In the genomic region with DNA sequence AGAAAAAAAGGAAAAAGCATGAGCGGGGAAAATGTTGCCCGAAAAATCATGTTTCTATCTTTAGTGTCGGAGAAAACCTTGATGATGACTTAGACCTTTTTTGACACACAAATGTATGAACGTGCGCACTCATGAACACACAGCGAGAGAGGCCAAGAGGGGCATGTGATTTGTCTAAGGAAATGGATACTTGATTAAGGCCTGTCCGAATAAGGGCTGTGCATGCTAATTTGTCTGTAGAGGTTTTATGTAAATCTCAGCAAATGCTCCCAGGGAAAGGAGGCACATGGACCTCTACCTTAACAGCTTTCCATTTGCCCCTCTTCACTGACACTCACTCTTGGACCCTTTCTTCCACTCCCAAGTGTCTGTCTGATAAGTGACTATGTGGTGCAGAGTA, we compare ENCODE assay signal across 18 mouse cellular contexts.
A peak's percentile ranks its signal among the peaks of the same experiment; 100 is the strongest.
DNase-seq lines count a peak whose midpoint lies in the region; ATAC-seq and TF ChIP-seq lines count a peak whose summit lies in the region.
"Had no signal": no experiment of that assay in that cellular context is flagged by ENCODE, and none has a peak within 500 bp of the region (broad histone marks: within the 10 kb centered on the region; RNA-seq: fewer than 3 reads in every experiment).

No protein-coding gene starts in this region.

- 73% methylated on average over 7 of the region's 7 CpGs for WGBS in forebrain, embryonic 10.5 days
- WGBS in forebrain, embryonic 14.5 days = 53% methylated on average over 7 of the region's 7 CpGs
- WGBS in neural tube, embryonic 11.5 days = 82% methylated on average over 7 of the region's 7 CpGs
- WGBS in midbrain, embryonic 11.5 days = 53% methylated on average over 7 of the region's 7 CpGs
- WGBS in neural tube, embryonic 15.5 days = 64% methylated on average over 7 of the region's 7 CpGs
- WGBS in kidney, adult 2 months = 89% methylated on average over 7 of the region's 7 CpGs

- ATAC-seq in forebrain, embryonic 14.5 days = no peak
- ATAC-seq in neural tube, embryonic 11.5 days (ENCODE audit: insufficient read depth, low FRiP score, low TSS enrichment) = no peak
- ATAC-seq in midbrain, embryonic 11.5 days (ENCODE audit: low FRiP score) = no peak
- ATAC-seq in neural tube, embryonic 15.5 days (ENCODE audit: low FRiP score) = no peak
- ATAC-seq: intestine, embryonic 16.5 days had no signal

- no peak overlapping the region for H3K9ac ChIP-seq in forebrain, embryonic 14.5 days (ENCODE audit: low read length)
- no peak overlapping the region for H3K9ac ChIP-seq in neural tube, embryonic 11.5 days (ENCODE audit: low read length)
- peak overlapping the region; percentile 24; the same call in 1 of the 2 replicates for H3K9ac ChIP-seq in midbrain, embryonic 11.5 days (ENCODE audit: low read length)
- H3K9ac ChIP-seq in neural tube, embryonic 15.5 days (replicated peaks) = no peak overlapping the region
- H3K9ac ChIP-seq: limb, embryonic 15.5 days had no signal

- H3K4me1 ChIP-seq in forebrain, embryonic 10.5 days = peaks cover 54% of the 10 kb centered on the region
- peaks cover 31% of the 10 kb centered on the region for H3K4me1 ChIP-seq in forebrain, embryonic 14.5 days (ENCODE audit: control insufficient read depth, insufficient read depth, low read length)
- H3K4me1 ChIP-seq in neural tube, embryonic 11.5 days (ENCODE audit: control insufficient read depth, insufficient read depth, low read length) = peaks cover 14% of the 10 kb centered on the region; the same call in 1 of the 2 replicates
- peaks cover 31% of the 10 kb centered on the region for H3K4me1 ChIP-seq in midbrain, embryonic 11.5 days (ENCODE audit: control insufficient read depth, insufficient read depth, low read length)
- peaks cover 17% of the 10 kb centered on the region; the same call in 1 of the 2 replicates for H3K4me1 ChIP-seq in neural tube, embryonic 15.5 days
- H3K4me1 ChIP-seq in kidney, adult 2 months (ENCODE audit: control insufficient read depth, insufficient read depth, low read length) = no peaks in the 10 kb centered on the region
- H3K4me1 ChIP-seq: megakaryocyte, embryonic 14.5 days had no signal

- H3K9me3 ChIP-seq in forebrain, embryonic 10.5 days = peaks cover 13% of the 10 kb centered on the region; the same call in 1 of the 2 replicates
- 0 out of 2 replicates have a peak, but pooled peaks cover 4% of the 10 kb centered on the region for H3K9me3 ChIP-seq in forebrain, embryonic 14.5 days (replicated peaks; ENCODE audit: control insufficient read depth, low read length)
- no peaks in the 10 kb centered on the region for H3K9me3 ChIP-seq in neural tube, embryonic 11.5 days (ENCODE audit: control insufficient read depth, low read length)
- H3K9me3 ChIP-seq in midbrain, embryonic 11.5 days (ENCODE audit: control insufficient read depth, low read length) = no peaks in the 10 kb centered on the region; the same call in 1 of the 2 replicates
- H3K9me3 ChIP-seq in neural tube, embryonic 15.5 days (replicated peaks) = no peaks in the 10 kb centered on the region
- H3K9me3 ChIP-seq: embryonic facial prominence, embryonic 10.5 days; limb, embryonic 15.5 days had no signal

- peaks cover 20% of the 10 kb centered on the region for H3K27me3 ChIP-seq in forebrain, embryonic 10.5 days (ENCODE audit: poor library complexity, severe bottlenecking)
- no peaks in the 10 kb centered on the region for H3K27me3 ChIP-seq in forebrain, embryonic 14.5 days (replicated peaks; ENCODE audit: control insufficient read depth, insufficient read depth, low read length)
- H3K27me3 ChIP-seq in neural tube, embryonic 11.5 days (ENCODE audit: control insufficient read depth, insufficient read depth, low read length) = no peaks in the 10 kb centered on the region
- H3K27me3 ChIP-seq in midbrain, embryonic 11.5 days (ENCODE audit: control insufficient read depth, insufficient read depth, low read length) = no peaks in the 10 kb centered on the region
- H3K27me3 ChIP-seq in neural tube, embryonic 15.5 days (replicated peaks) = no peaks in the 10 kb centered on the region
- H3K27me3 ChIP-seq in kidney, adult 2 months (replicated peaks; ENCODE audit: control insufficient read depth, insufficient read depth, low read length) = no peaks in the 10 kb centered on the region
- H3K27me3 ChIP-seq: limb, embryonic 15.5 days; megakaryocyte, embryonic 14.5 days had no signal

- H3K27ac ChIP-seq in forebrain, embryonic 10.5 days = peak overlapping the region; percentile 51
- no peak overlapping the region for H3K27ac ChIP-seq in forebrain, embryonic 14.5 days (ENCODE audit: low read depth, low read length)
- H3K27ac ChIP-seq in neural tube, embryonic 11.5 days (ENCODE audit: low read depth, low read length) = peak overlapping the region; percentile 24; the same call in 1 of the 2 replicates
- peak overlapping the region; percentile 87 for H3K27ac ChIP-seq in midbrain, embryonic 11.5 days (ENCODE audit: low read depth, low read length)
- H3K27ac ChIP-seq in neural tube, embryonic 15.5 days (replicated peaks) = peak overlapping the region; percentile 33; the same call in 1 of the 2 replicates
- H3K27ac ChIP-seq in kidney, adult 2 months (ENCODE audit: insufficient read depth, low read depth, low read length) = no peak overlapping the region
- H3K27ac ChIP-seq: embryonic facial prominence, embryonic 10.5 days; limb, embryonic 15.5 days had no signal

- no peaks in the 10 kb centered on the region for H3K36me3 ChIP-seq in forebrain, embryonic 10.5 days (replicated peaks)
- no peaks in the 10 kb centered on the region for H3K36me3 ChIP-seq in forebrain, embryonic 14.5 days (ENCODE audit: control insufficient read depth, insufficient read depth, low read length)
- no peaks in the 10 kb centered on the region for H3K36me3 ChIP-seq in neural tube, embryonic 11.5 days (ENCODE audit: control insufficient read depth, insufficient read depth, low read length)
- no peaks in the 10 kb centered on the region for H3K36me3 ChIP-seq in midbrain, embryonic 11.5 days (ENCODE audit: control insufficient read depth, insufficient read depth, low read length)
- no peaks in the 10 kb centered on the region for H3K36me3 ChIP-seq in neural tube, embryonic 15.5 days
- no peaks in the 10 kb centered on the region for H3K36me3 ChIP-seq in kidney, adult 2 months (ENCODE audit: control insufficient read depth, insufficient read depth, low read length)
- H3K36me3 ChIP-seq: embryonic facial prominence, embryonic 10.5 days; limb, embryonic 15.5 days had no signal

- no peak overlapping the region for H3K4me2 ChIP-seq in forebrain, embryonic 14.5 days (ENCODE audit: low read length)
- no peak overlapping the region for H3K4me2 ChIP-seq in neural tube, embryonic 11.5 days (ENCODE audit: low read depth)
- H3K4me2 ChIP-seq in midbrain, embryonic 11.5 days = no peak overlapping the region
- H3K4me2 ChIP-seq in neural tube, embryonic 15.5 days = no peak overlapping the region
- H3K4me2 ChIP-seq: heart, embryonic 11.5 days; limb, embryonic 15.5 days had no signal

- no peak for DNase-seq in forebrain, embryonic 10.5 days (ENCODE audit: extremely low spot score, low spot score)
- no peak for DNase-seq in forebrain, embryonic 14.5 days (ENCODE audit: low spot score)
- no peak for DNase-seq in neural tube, embryonic 11.5 days (ENCODE audit: low spot score)
- no peak for DNase-seq in neural tube, embryonic 10.5 days (ENCODE audit: extremely low spot score, low spot score)
- DNase-seq in midbrain, embryonic 11.5 days (ENCODE audit: low spot score, missing footprints) = peak; percentile 88
- DNase-seq in kidney, adult 2 months = no peak
- DNase-seq in retina, embryonic 14.5 days (ENCODE audit: low spot score) = no peak
- DNase-seq: cerebellum, postnatal 25 days; gastrocnemius, postnatal 25 days; kidney, postnatal 36 days; lung, postnatal 10 days; thymus, postnatal 4 days had no signal

- no peak for TF ChIP-seq CTCF in kidney, adult 2 months (conservative IDR thresholded peaks at IDR 0.05; ENCODE audit: insufficient read depth, insufficient read length, low read depth, low read length)

- H3K4me3 ChIP-seq in forebrain, embryonic 10.5 days = no peak overlapping the region
- H3K4me3 ChIP-seq in forebrain, embryonic 14.5 days (ENCODE audit: low read depth, low read length) = no peak overlapping the region
- no peak overlapping the region for H3K4me3 ChIP-seq in neural tube, embryonic 11.5 days (ENCODE audit: low read depth, low read length)
- H3K4me3 ChIP-seq in midbrain, embryonic 11.5 days (ENCODE audit: low read depth, low read length) = no peak overlapping the region
- H3K4me3 ChIP-seq in neural tube, embryonic 15.5 days (replicated peaks) = no peak overlapping the region
- H3K4me3 ChIP-seq in kidney, adult 2 months (ENCODE audit: insufficient read depth, low read depth, low read length) = no peak overlapping the region
- H3K4me3 ChIP-seq: embryonic facial prominence, embryonic 10.5 days; limb, embryonic 15.5 days; megakaryocyte, embryonic 14.5 days had no signal

- no peak for TF ChIP-seq POLR2A in kidney, adult 2 months (IDR thresholded peaks at IDR 0.05; ENCODE audit: low read depth, low read length)

Comparison
In these comparisons a context has a peak if more than half of its experiments do, and no peak if none do; other contexts are left out.
1. H3K27ac ChIP-seq: peak in forebrain, embryonic 10.5 days (single experiment), neural tube, embryonic 11.5 days (single experiment), midbrain, embryonic 11.5 days (single experiment) and neural tube, embryonic 15.5 days (single experiment); none in forebrain, embryonic 14.5 days (single experiment) and kidney, adult 2 months (single experiment).